Mouse (Mus musculus) forebrain, postnatal 0 days (tissue): ENCODE data around the gene Adgrb3. TPM values are rescaled to one million over a fixed set of nuclear protein-coding genes. Genes with fewer than 3 reads are reported as not detected.
"Not testable (repeated sequence)": the region's sequence is repeated elsewhere in the genome, so short reads cannot be mapped to it uniquely, and the experiment has no call there.

Experiments used
- ATAC-seq: fragments of 200-750 bp; cut with Nextera tagmentation; 2 replicates; pipeline ENCODE4 v1.8.0; 2017; ENCODE audit warnings: mild to moderate bottlenecking, moderate library complexity
- DNase-seq: peaks from one replicate; pipeline ENCODE4 v3.0.0-alpha.2; 2015
- H3K27ac ChIP-seq: fragments of 300-500 bp; sonication (generic); 2 replicates; pipeline ENCODE4 v1.5.1; 2014; ENCODE audit warnings: low read depth, mild to moderate bottlenecking, antibody characterized with exemption, low read length, moderate library complexity, mixed read lengths
- H3K27me3 ChIP-seq: fragments of 300-500 bp; sonication (generic); 2 replicates; pipeline ENCODE4 v1.6.1; 2014; ENCODE audit warnings: mild to moderate bottlenecking, low read length, mixed read lengths; ENCODE audit not compliant: insufficient read depth
- H3K36me3 ChIP-seq: fragments of 300-500 bp; sonication (generic); 2 replicates; pipeline ENCODE4 v1.6.1; 2014; ENCODE audit warnings: mild to moderate bottlenecking, moderate library complexity; ENCODE audit not compliant: insufficient read depth
- H3K4me1 ChIP-seq: fragments of 300-500 bp; sonication (generic); 2 replicates; pipeline ENCODE4 v1.6.1; 2014; ENCODE audit warnings: antibody characterized with exemption; ENCODE audit not compliant: insufficient read depth
- H3K4me2 ChIP-seq: fragments of 300-500 bp; sonication (generic); 2 replicates; pipeline ENCODE4 v1.6.1; 2014; ENCODE audit warnings: low read depth, mild to moderate bottlenecking, moderate library complexity
- H3K4me3 ChIP-seq: fragments of 300-500 bp; sonication (generic); 2 replicates; pipeline ENCODE4 v1.5.1; 2014; ENCODE audit warnings: low read depth, low read length, mixed read lengths
- H3K9ac ChIP-seq: fragments of 300-500 bp; sonication (generic); 2 replicates; pipeline ENCODE4 v1.6.1; 2014; ENCODE audit warnings: mild to moderate bottlenecking
- H3K9me3 ChIP-seq: fragments of 300-500 bp; sonication (generic); 2 replicates; pipeline ENCODE4 v1.6.1; 2016; ENCODE audit warnings: low read length
- CTCF ChIP-seq: sonication (generic); IDR thresholded peaks from 2 replicates; pipeline ENCODE4 v1.5.1; 2016; ENCODE audit warnings: antibody characterized with exemption, control low read depth, low read depth
- WGBS: fragments of 180-500 bp; shearing (Covaris S2); extraction: QIAGEN DNeasy Blood & Tissue Kit; methylation state at CpG from one replicate; pipeline ENCODE4 v1.1.7; 2014; 5-methylcytosine and 5-hydroxymethylcytosine counted together
- polyA plus RNA-seq: library from polyadenylated mRNA; unstranded; fragments of >200 nt; fragmentation: Nextera tagmentation; extraction: Ambion mirVana; gene quantifications from 2 replicates; pipeline ENCODE4 v1.2.1, GENCODE M21; 2015
- total RNA-seq: library from RNA; depleted of rRNA; stranded (reverse); fragments of >200 nt; gene quantifications from 2 replicates; pipeline ENCODE4 v1.2.3, GENCODE M21; 2014

Adgrb3 gene
- total and polyA plus RNA-seq, 2 experiments from 2014 or later, result 59.3 to 106 TPM

DNA sequence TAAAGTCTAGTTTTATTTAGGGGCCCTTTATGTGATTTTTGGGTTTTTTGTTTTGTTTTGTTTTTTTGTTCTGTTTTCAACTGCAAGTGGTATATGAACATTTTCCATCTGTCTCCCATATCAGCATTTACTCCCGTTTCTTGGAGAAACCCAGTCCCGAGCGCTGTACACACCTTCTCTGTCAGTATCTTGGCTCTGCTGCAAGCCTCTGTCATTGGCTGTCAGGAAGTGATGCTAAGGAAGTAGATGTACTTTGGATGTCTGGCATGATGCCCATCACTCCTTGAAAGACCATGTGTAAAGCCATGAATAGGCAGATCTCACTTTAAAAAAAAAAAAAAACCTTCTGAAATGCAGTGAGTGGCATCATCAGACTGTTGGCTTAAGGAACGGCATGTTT, 132.3 kb downstream of the Adgrb3 start:
- H3K36me3 ChIP-seq, result no peaks in the 10 kb centered on the region
- WGBS, result 64% methylated on average over 4 of the region's 4 CpGs
- ATAC-seq (peak; percentile 62), DNase-seq (peak; percentile 71)
- no peak overlapping the region for H3K9ac ChIP-seq
- no peak overlapping the region for H3K4me3 ChIP-seq
- no peaks in the 10 kb centered on the region for H3K27me3 ChIP-seq
- no peak overlapping the region for H3K27ac ChIP-seq
- no peaks in the 10 kb centered on the region for H3K9me3 ChIP-seq
- H3K4me1 ChIP-seq, result no peaks in the 10 kb centered on the region
- H3K4me2 ChIP-seq, result no peak overlapping the region
- no peak for TF ChIP-seq CTCF

DNA sequence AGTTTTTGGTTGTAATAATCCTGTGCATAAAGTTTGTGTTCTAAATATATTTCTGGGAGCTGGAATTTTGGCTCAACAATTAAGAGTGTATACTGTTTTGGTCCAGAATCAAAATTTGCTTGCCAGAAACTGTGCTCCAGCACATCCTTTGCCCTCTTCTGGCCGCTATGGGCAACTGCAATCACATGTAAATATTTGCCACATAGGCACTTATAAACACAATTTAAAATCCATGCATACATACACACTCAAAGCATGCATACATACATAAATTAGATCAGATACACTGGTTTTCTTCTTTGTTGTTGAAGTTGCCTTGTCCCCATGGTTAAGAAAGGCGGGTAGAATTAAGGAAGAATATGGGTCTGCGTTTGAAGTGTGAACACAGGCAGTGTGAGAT, 132.7 kb downstream of the Adgrb3 start:
- Histone ChIP-seq H3K4me3 (no peak overlapping the region), H3K9me3 (no peaks in the 10 kb centered on the region), H3K36me3 (no peaks in the 10 kb centered on the region), H3K27me3 (no peaks in the 10 kb centered on the region), H3K4me2 (no peak overlapping the region), H3K4me1 (no peaks in the 10 kb centered on the region), H3K9ac (no peak overlapping the region), H3K27ac (no peak overlapping the region)
- peak; percentile 66 for TF ChIP-seq CTCF
- ATAC-seq (peak; percentile 12; the same call in 1 of the 2 replicates), DNase-seq (peak; percentile 52)
- WGBS, result 50% methylated on average over 3 of the region's 3 CpGs

DNA sequence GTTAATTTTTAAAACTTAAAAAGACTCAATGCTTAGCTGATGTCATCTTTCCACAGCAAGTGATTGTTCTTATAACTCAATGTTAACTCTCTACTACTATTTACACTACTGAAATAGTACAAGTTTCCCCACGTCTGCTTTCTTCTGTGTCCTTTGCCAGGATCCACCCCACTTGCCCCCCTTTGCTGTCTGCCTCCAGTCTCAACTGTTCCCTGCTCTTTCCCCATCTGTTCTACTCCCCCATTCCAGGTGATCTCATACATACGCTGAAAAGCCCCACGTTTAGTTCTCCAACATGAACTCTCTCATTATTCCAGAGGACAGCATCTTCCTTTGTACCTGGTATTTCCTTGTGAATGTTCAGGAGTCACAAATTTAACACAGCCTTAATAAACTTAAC, 147.4 kb downstream of the Adgrb3 start:
- ATAC-seq, result no peak
- Histone ChIP-seq H3K4me2 (no peak overlapping the region), H3K9ac (no peak overlapping the region), H3K36me3 (no peaks in the 10 kb centered on the region), H3K9me3 (no peaks in the 10 kb centered on the region), H3K4me3 (no peak overlapping the region), H3K27me3 (no peaks in the 10 kb centered on the region), H3K27ac (no peak overlapping the region), H3K4me1 (no peaks in the 10 kb centered on the region)
- WGBS, result 62% methylated on average over 3 of the region's 3 CpGs
- DNase-seq, result no peak
- TF ChIP-seq CTCF, result no peak

DNA sequence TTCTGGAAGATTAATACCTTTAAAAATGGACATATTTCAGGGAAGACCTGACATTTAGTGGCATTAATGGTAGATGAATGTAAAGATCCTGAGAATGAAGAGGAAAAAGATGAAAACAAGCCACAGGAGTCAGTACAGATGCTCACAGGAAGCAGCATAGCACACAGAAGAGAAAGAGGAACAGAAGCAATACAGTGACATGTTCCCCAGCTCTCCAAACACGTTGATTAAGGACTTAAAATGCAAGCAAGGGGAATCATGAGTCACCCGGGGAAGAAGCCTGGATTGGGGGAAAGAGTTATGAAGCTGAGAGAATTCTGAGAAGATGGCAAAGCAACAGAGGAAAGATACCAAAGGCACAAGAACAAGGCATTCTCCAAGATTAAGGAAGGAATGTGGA, 149.9 kb downstream of the Adgrb3 start:
- ATAC-seq, result no peak
- no peak overlapping the region for H3K9ac ChIP-seq
- no peaks in the 10 kb centered on the region for H3K27me3 ChIP-seq
- no peaks in the 10 kb centered on the region for H3K4me1 ChIP-seq
- H3K4me3 ChIP-seq, result no peak overlapping the region
- H3K36me3 ChIP-seq, result no peaks in the 10 kb centered on the region
- no peak for TF ChIP-seq CTCF
- no peak overlapping the region for H3K27ac ChIP-seq
- no peak overlapping the region for H3K4me2 ChIP-seq
- H3K9me3 ChIP-seq, result no peaks in the 10 kb centered on the region
- no peak for DNase-seq
- WGBS, result 66% methylated on average over 2 of the region's 2 CpGs

DNA sequence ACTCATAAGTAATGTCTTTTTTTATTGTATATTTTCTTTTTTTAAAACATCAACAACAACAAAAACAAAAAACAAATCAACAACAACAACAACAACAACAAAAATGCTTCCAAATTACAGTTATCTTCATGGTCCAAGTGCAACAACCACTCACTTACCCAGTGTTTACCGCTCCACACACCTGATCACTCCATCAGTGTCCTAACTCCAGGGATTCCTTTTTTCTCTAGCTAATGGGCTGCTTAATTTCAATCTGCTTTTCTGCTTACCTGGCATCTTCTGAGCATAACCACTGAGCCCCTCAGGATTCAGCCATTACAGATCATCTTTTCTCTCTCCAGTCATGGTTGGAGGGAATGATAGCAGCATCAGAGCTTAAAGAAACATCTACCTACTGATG, 176.8 kb downstream of the Adgrb3 start:
- Histone ChIP-seq H3K4me3 (no peak overlapping the region), H3K4me2 (no peak overlapping the region), H3K27ac (no peak overlapping the region), H3K9ac (no peak overlapping the region), H3K9me3 (no peaks in the 10 kb centered on the region), H3K36me3 (no peaks in the 10 kb centered on the region), H3K27me3 (no peaks in the 10 kb centered on the region), H3K4me1 (no peaks in the 10 kb centered on the region)
- ATAC-seq, result no peak
- no peak for TF ChIP-seq CTCF
- no peak for DNase-seq
- 83% methylated on average over 1 of the region's 1 CpGs for WGBS

DNA sequence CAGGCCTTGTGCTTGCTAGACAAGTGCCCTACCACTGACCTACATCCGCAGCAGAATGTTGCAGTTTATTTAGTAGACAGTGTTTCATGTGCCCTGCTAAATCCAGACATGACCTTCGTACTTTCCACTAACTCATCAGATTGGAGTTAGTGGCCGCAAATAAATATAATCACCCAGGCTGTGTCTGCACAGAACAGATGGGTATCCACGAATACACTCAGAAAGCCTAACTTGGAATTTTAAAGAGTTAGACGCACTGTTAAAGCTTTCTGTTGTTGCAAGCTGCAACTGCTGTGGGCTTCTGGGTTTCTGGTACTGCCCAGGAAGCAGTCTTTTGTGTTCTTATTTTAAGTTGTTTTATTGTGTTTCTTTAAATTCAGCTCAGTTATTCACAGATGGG, 185.3 kb downstream of the Adgrb3 start:
- Histone ChIP-seq H3K27ac (no peak overlapping the region), H3K9ac (no peak overlapping the region), H3K9me3 (no peaks in the 10 kb centered on the region), H3K27me3 (no peaks in the 10 kb centered on the region), H3K36me3 (no peaks in the 10 kb centered on the region), H3K4me3 (no peak overlapping the region), H3K4me1 (peaks cover 4% of the 10 kb centered on the region; the same call in 1 of the 2 replicates), H3K4me2 (no peak overlapping the region)
- ATAC-seq (peak; percentile 67), DNase-seq (peak; percentile 26)
- no peak for TF ChIP-seq CTCF
- WGBS, result 62% methylated on average over 5 of the region's 5 CpGs

DNA sequence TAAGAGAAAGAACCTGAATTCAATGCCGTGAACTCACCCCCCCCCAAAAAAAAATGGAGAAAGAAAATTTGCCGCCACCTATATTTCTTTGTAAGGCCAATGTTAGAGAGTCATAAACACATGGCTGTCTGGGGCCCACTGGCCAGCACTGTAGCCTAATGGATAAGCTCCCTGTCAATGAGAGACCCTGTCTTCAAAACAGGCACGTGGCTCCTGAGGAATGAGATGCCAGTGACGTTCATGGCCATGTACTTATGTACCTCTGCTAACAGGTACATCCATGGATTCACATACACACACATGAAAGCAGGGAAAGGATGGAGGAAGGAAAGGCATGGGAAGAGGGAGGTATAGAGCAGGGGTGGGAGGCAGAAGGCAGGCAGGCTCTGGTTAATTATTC, 208.0 kb downstream of the Adgrb3 start:
- no peaks in the 10 kb centered on the region for H3K4me1 ChIP-seq
- H3K27me3 ChIP-seq, result no peaks in the 10 kb centered on the region
- H3K9ac ChIP-seq, result no peak overlapping the region
- WGBS, result 58% methylated on average over 4 of the region's 4 CpGs
- no peak for ATAC-seq
- no peak overlapping the region for H3K4me2 ChIP-seq
- no peak overlapping the region for H3K27ac ChIP-seq
- no peak overlapping the region for H3K4me3 ChIP-seq
- H3K9me3 ChIP-seq, result no peaks in the 10 kb centered on the region
- DNase-seq, result no peak
- TF ChIP-seq CTCF, result no peak
- H3K36me3 ChIP-seq, result no peaks in the 10 kb centered on the region

DNA sequence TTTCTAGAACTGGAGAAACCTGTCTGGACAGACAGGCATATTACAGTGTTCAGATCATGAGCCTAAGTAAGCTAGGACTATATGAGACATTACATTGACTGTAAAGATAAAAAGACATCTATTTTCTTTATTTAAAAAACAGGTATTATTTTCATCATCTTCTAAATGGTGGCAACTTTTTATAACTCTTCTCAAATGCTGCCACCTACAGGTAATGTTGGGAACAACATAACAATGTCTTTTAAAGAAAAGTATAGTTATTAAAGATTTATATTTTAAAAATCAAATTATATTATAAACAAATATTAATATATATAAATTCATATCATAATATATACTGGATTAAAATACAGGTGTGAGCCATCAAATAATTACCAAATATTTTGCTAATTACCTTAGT, 212.6 kb downstream of the Adgrb3 start:
- Histone ChIP-seq H3K4me3 (no peak overlapping the region), H3K4me1 (no peaks in the 10 kb centered on the region), H3K9ac (no peak overlapping the region), H3K9me3 (no peaks in the 10 kb centered on the region), H3K27me3 (no peaks in the 10 kb centered on the region), H3K27ac (no peak overlapping the region), H3K36me3 (no peaks in the 10 kb centered on the region), H3K4me2 (no peak overlapping the region)
- ATAC-seq (no peak), DNase-seq (peak; percentile 58)
- TF ChIP-seq CTCF, result peak; percentile 47

DNA sequence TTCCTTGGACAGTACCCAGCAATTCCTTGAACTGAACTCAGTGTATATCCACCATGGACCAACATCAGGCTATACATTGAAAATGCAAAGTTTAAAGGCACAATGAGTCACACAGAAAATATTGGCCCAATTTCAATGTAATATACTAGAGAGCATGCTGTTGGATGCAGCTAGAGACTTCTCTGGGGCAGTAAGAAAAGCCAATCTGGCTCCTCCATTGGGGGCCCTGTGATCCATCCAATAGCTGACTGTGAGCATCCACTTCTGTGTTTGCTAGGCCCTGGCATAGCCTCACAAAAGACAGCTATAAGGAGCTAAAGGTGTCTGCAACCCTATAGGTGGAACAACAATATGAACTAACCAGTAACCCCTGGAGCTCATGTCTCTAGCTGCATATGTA, 218.7 kb downstream of the Adgrb3 start:
- H3K4me3 ChIP-seq, H3K4me2 ChIP-seq, H3K27ac ChIP-seq, H3K27me3 ChIP-seq, H3K36me3 ChIP-seq, H3K9me3 ChIP-seq, ATAC-seq, DNase-seq, H3K9ac ChIP-seq, H3K4me1 ChIP-seq: not testable (repeated sequence)
